Mouse (Mus musculus): Measurements from ENCODE around the gene Tubg1. TPM values are rescaled to one million over a fixed set of nuclear protein-coding genes. Genes with fewer than 3 reads are reported as not detected.

The Tubg1 gene
- polyA plus RNA-seq, 1 experiment from 2014 or later, result 20.6 TPM

DNA sequence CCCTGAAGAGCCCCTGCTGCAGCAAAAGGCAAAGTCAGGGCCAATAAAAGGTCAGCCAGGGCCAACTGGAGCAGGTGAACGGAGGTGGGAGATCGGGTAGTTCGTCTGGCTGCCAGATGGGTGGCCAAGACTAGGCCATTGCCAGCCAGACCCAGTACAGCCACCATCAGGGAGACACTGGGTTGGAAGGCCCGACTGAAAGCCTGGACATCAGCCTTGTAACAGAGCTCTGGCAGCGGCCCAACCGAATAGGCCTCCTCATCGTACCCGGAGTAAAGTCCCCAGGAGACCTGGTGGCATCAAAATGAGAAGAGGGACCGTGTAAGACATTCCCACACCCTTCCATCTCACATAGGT is 54.6 kb downstream of the Tubg1 start:
- H3K4me3 ChIP-seq (ENCODE audit: low read depth, low read length), result peak overlapping the region; percentile 28
- H3K36me3 ChIP-seq (ENCODE audit: control insufficient read depth, insufficient read depth), result no peaks in the 10 kb centered on the region
- H3K27ac ChIP-seq (ENCODE audit: low read depth, low read length), result no peak overlapping the region
- ATAC-seq, result no peak
- WGBS, result 45% methylated on average over 9 of the region's 9 CpGs
- H3K9me3 ChIP-seq (ENCODE audit: control insufficient read depth), result no peaks in the 10 kb centered on the region
- H3K27me3 ChIP-seq (replicated peaks; ENCODE audit: control insufficient read depth, insufficient read depth, low read length), result peaks cover 12% of the 10 kb centered on the region
- peak overlapping the region; percentile 68 for H3K4me2 ChIP-seq (replicated peaks; ENCODE audit: low read depth)
- H3K9ac ChIP-seq (ENCODE audit: low read depth, low read length), result peak overlapping the region; percentile 11; the same call in 1 of the 2 replicates
- no peak for TF ChIP-seq CTCF (IDR thresholded peaks at IDR 0.05; ENCODE audit: low read depth)
- H3K4me1 ChIP-seq (replicated peaks; ENCODE audit: control insufficient read depth, insufficient read depth, low read length), result peaks cover 16% of the 10 kb centered on the region

DNA sequence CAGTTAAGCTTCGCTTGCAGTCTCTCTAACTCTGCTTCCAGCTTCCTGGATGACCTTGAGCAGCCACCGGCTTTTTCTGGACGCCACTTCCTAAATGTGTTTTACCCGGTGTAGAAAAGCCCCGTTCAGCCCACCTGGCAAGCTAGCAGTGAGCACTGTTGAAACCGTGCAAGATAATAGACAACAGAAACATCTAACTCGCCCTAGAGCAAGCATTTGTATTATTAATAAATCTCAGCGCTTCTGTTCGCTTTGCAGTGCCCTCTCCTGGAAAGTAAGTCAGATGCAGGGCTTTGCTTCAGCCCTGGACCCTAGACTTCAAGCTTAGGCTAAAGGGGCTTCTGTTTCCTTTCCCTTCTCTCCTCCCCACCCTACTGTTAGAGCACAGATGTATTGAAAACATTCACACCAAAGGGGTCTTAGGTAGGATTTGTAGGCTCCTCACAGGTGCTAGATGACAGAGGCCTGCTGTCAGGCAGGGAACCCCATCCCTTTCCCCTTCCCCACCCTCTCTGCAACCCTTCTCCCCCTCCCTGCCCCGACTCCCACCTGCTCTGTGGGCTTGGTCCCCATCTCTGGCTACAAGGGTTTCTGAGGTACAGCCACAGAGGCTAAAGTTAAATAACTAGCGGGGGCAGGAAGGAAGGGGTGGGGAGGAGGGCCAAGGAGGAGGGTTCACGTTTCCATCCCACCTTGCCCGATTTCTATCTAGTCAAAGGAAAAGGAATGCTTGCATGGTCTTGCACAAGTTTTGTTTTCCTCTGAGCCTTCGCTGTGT is 55.3 kb downstream of the Tubg1 start, which contains the start of gene Ccr10:
Gene Ccr10 (minus strand): TSS at position 593 of the 778 bp plus-strand sequence.
- Histone ChIP-seq H3K36me3 (ENCODE audit: control insufficient read depth, insufficient read depth) (no peaks in the 10 kb centered on the region), H3K4me1 (replicated peaks; ENCODE audit: control insufficient read depth, insufficient read depth, low read length) (peaks cover 11% of the 10 kb centered on the region), H3K27me3 (replicated peaks; ENCODE audit: control insufficient read depth, insufficient read depth, low read length) (peaks cover 12% of the 10 kb centered on the region), H3K9me3 (ENCODE audit: control insufficient read depth) (no peaks in the 10 kb centered on the region), H3K4me2 (replicated peaks; ENCODE audit: low read depth) (peak within 1 kb of the TSS; percentile 68), H3K4me3 (ENCODE audit: low read depth, low read length) (peak within 1 kb of the TSS; percentile 28), H3K9ac (ENCODE audit: low read depth, low read length) (peak within 1 kb of the TSS; percentile 42), H3K27ac (ENCODE audit: low read depth, low read length) (no peak within 1 kb of the TSS)
- no peak for ATAC-seq
- 38% methylated on average over 14 of the region's 14 CpGs for WGBS
- peak; percentile 65 for TF ChIP-seq CTCF (IDR thresholded peaks at IDR 0.05; ENCODE audit: low read depth)

DNA sequence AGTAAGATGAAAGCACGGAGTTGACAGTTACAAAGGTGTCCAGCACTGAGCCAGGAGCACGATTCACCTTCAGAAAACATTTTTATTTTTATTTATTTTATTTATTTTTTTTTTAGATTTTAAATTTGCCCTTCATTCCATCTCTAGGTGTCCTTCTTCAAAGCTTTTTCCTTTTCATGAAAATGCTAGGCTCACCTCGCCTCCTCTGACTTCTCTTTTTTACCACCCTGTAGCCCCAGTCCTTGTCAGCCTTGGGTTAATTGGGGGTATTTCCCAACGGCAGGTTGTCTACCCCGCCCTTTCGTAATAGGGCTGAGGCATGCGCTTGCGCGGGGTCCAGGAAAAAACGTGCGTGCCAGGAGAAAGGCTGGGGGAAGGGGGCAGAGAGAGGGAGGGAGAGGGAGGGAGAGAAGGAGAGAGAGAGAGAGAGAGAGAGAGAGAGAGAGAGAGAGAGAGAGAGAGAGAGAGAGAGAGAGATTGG is 55.9 kb downstream of the Tubg1 start:
- 10% methylated on average over 11 of the region's 11 CpGs for WGBS
- Histone ChIP-seq H3K9me3 (ENCODE audit: control insufficient read depth) (no peaks in the 10 kb centered on the region), H3K9ac (ENCODE audit: low read depth, low read length) (peak overlapping the region; percentile 42; the same call in 1 of the 2 replicates)

More for the DNA sequence above, 55.9 kb downstream of the Tubg1 start:
- ATAC-seq, result no peak
- Histone ChIP-seq H3K4me1 (replicated peaks; ENCODE audit: control insufficient read depth, insufficient read depth, low read length) (peaks cover 11% of the 10 kb centered on the region), H3K36me3 (ENCODE audit: control insufficient read depth, insufficient read depth) (no peaks in the 10 kb centered on the region), H3K27me3 (replicated peaks; ENCODE audit: control insufficient read depth, insufficient read depth, low read length) (peaks cover 16% of the 10 kb centered on the region), H3K4me3 (ENCODE audit: low read depth, low read length) (peak overlapping the region; percentile 20; the same call in 1 of the 2 replicates), H3K27ac (ENCODE audit: low read depth, low read length) (no peak overlapping the region), H3K4me2 (replicated peaks; ENCODE audit: low read depth) (peak overlapping the region; percentile 60)
- TF ChIP-seq CTCF (IDR thresholded peaks at IDR 0.05; ENCODE audit: low read depth), result no peak

Small RNA genes lying within 50 kb of the gene (microRNA-seq; reads per million reads assigned to microRNA genes)
- gene Gm27626, result not detected

Other genes starting within 250 kb of the Tubg1 start
- gene Stat3, start 180.4 kb upstream of the Tubg1 start, polyA plus RNA-seq (2015; fragmentation: Nextera tagmentation; extraction: Ambion mirVana), result 61.2 and 68.6 TPM in 2 replicates
- gene Cavin1, start 149.1 kb upstream of the Tubg1 start, polyA plus RNA-seq (2015; fragmentation: Nextera tagmentation; extraction: Ambion mirVana), result 191 and 207 TPM in 2 replicates
- 62.1 and 67.2 TPM in 2 replicates for gene Atp6v0a1, start 110.5 kb upstream of the Tubg1 start, polyA plus RNA-seq (2015; fragmentation: Nextera tagmentation; extraction: Ambion mirVana)
- gene Naglu, start 49.9 kb upstream of the Tubg1 start, polyA plus RNA-seq (2015; fragmentation: Nextera tagmentation; extraction: Ambion mirVana), result 25.6 and 25.8 TPM in 2 replicates
- 0.08 TPM in 1 of 2 replicates, not detected in the other for gene Hsd17b1, start 41.5 kb upstream of the Tubg1 start, polyA plus RNA-seq (2015; fragmentation: Nextera tagmentation; extraction: Ambion mirVana)
- 28.0 TPM in 2 replicates for gene Coasy, start 37.4 kb upstream of the Tubg1 start, polyA plus RNA-seq (2015; fragmentation: Nextera tagmentation; extraction: Ambion mirVana)
- gene Mlx, start 32.7 kb upstream of the Tubg1 start, polyA plus RNA-seq (2015; fragmentation: Nextera tagmentation; extraction: Ambion mirVana), result 93.3 and 96.4 TPM in 2 replicates
- 9.1 and 10.5 TPM in 2 replicates for gene Psmc3ip, start 24.5 kb upstream of the Tubg1 start, polyA plus RNA-seq (2015; fragmentation: Nextera tagmentation; extraction: Ambion mirVana)
- 10.3 and 12.3 TPM in 2 replicates for gene Retreg3, start within 50 bp of the Tubg1 start, polyA plus RNA-seq (2015; fragmentation: Nextera tagmentation; extraction: Ambion mirVana)
- gene Tubg2, start 36.0 kb downstream of the Tubg1 start, polyA plus RNA-seq (2015; fragmentation: Nextera tagmentation; extraction: Ambion mirVana), result 2.5 and 2.8 TPM in 2 replicates
- gene Cntnap1, start 50.6 kb downstream of the Tubg1 start, polyA plus RNA-seq (2015; fragmentation: Nextera tagmentation; extraction: Ambion mirVana), result 5.2 and 6.0 TPM in 2 replicates
- gene Plekhh3, start 51.4 kb downstream of the Tubg1 start, polyA plus RNA-seq (2015; fragmentation: Nextera tagmentation; extraction: Ambion mirVana), result 7.7 and 7.8 TPM in 2 replicates
- 0.13 and 0.22 TPM in 2 replicates for gene Ccr10, start 55.5 kb downstream of the Tubg1 start, polyA plus RNA-seq (2015; fragmentation: Nextera tagmentation; extraction: Ambion mirVana)
- 9.8 and 10.8 TPM in 2 replicates for gene Ezh1, start 106.5 kb downstream of the Tubg1 start, polyA plus RNA-seq (2015; fragmentation: Nextera tagmentation; extraction: Ambion mirVana)
- gene Ramp2, start 126.1 kb downstream of the Tubg1 start, polyA plus RNA-seq (2015; fragmentation: Nextera tagmentation; extraction: Ambion mirVana), result 67.7 and 74.7 TPM in 2 replicates
- gene Vps25, start 133.8 kb downstream of the Tubg1 start, polyA plus RNA-seq (2015; fragmentation: Nextera tagmentation; extraction: Ambion mirVana), result 148 and 157 TPM in 2 replicates
- 4.6 and 4.7 TPM in 2 replicates for gene Wnk4, start 140.6 kb downstream of the Tubg1 start, polyA plus RNA-seq (2015; fragmentation: Nextera tagmentation; extraction: Ambion mirVana)
- 0.26 and 0.47 TPM in 2 replicates for gene Cntd1, start 159.1 kb downstream of the Tubg1 start, polyA plus RNA-seq (2015; fragmentation: Nextera tagmentation; extraction: Ambion mirVana)
- 255 and 276 TPM in 2 replicates for gene Coa3, start 159.2 kb downstream of the Tubg1 start, polyA plus RNA-seq (2015; fragmentation: Nextera tagmentation; extraction: Ambion mirVana)
- gene Becn1, start 182.3 kb downstream of the Tubg1 start, polyA plus RNA-seq (2015; fragmentation: Nextera tagmentation; extraction: Ambion mirVana), result 117 and 124 TPM in 2 replicates
- 59.5 and 60.2 TPM in 2 replicates for gene Psme3, start 196.3 kb downstream of the Tubg1 start, polyA plus RNA-seq (2015; fragmentation: Nextera tagmentation; extraction: Ambion mirVana)
- gene Aoc2, start 205.1 kb downstream of the Tubg1 start, polyA plus RNA-seq (2015; fragmentation: Nextera tagmentation; extraction: Ambion mirVana), result 0.34 and 0.41 TPM in 2 replicates
- 3.7 and 4.4 TPM in 2 replicates for gene Aoc3, start 210.7 kb downstream of the Tubg1 start, polyA plus RNA-seq (2015; fragmentation: Nextera tagmentation; extraction: Ambion mirVana)
- gene G6pc, start 247.6 kb downstream of the Tubg1 start, polyA plus RNA-seq (2015; fragmentation: Nextera tagmentation; extraction: Ambion mirVana), result 54.3 and 63.3 TPM in 2 replicates